Mouse (Mus musculus) kidney, adult 2 months (tissue): ENCODE measurements at regions not wholly inside any gene's neighbourhood (a gene's known extent, or its start where the extent isn't known, plus 50 kb on each side); places are given as distances from the start of the nearest gene placed in this dataset.

ENCODE experiments used
- CTCF ChIP-seq: fragments of 200-500 bp; conservative IDR thresholded peaks from 2 replicates; pipeline ENCODE4 v1.5.1; 2011; ENCODE audit warnings: low read depth, mild to moderate bottlenecking, control low read depth, low read length, moderate library complexity, mixed read lengths; ENCODE audit not compliant: insufficient read depth, insufficient read length
- POLR2A ChIP-seq: fragments of 200-500 bp; IDR thresholded peaks from one replicate; pipeline ENCODE4 v1.6.1; 2011; ENCODE audit warnings: low read depth, low read length, control low read depth

- TF ChIP-seq CTCF (no peak), POLR2A (no peak)
Measured at GRCm38 (mm10) chr2:158951061-158951460, 156.5 kb downstream of the Dhx35 start.
